Mouse (Mus musculus) right cerebral cortex, postnatal 25 days (tissue): ENCODE data around the gene Gnaq.
"Not testable (repeated sequence)": the region's sequence is repeated elsewhere in the genome, so short reads cannot be mapped to it uniquely, and the experiment has no call there.

ENCODE experiments used
- DNase-seq: peaks from one replicate; pipeline ENCODE4 v3.0.0; 2022

The Gnaq gene

DNA sequence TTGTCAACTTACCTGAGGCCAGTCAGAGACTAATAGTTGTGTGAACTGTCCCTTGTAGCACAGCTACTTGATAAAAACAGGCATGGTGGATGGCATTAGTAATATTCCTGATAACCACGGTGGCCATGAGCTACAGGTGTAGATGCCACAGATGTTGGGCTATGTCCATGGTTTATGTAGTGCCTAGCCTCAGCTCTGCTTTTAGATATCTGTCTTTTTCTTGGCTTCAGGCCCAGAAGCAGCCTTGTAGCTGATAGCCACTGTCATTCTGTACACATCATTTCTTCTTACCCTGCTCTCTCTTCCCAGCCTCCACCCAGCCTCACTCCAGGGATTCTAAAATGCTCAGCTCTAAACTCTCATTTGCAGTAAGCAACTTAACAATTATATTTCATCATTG, 128.3 kb downstream of the Gnaq start:
- DNase-seq, result no peak

- no peak for DNase-seq
Measured at GRCm38 (mm10) chr19:16261631-16262030, 129.0 kb downstream of the Gnaq start.

- no peak for DNase-seq
Measured at GRCm38 (mm10) chr19:16262340-16262739, 129.7 kb downstream of the Gnaq start.

DNA sequence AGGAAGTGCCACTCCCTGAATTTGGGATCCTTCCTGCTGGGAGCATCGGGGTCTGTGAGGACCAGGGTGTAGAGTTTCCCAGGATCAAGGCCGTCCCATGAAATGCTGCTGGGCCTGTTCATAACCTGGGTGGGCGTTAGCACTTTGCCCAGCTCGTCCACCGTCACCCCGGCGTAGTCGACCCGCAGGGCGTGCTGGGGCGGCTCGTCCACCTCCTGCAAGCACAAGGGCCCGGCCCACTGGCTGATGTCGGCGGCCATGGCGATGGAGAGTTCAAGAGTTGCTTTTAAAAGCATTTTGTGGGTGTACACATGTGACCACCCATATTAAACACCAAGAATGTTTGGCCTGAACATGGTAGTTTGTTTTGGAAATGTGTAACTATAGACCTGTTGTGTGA, 134.7 kb downstream of the Gnaq start:
- DNase-seq, result not testable (repeated sequence)

DNA sequence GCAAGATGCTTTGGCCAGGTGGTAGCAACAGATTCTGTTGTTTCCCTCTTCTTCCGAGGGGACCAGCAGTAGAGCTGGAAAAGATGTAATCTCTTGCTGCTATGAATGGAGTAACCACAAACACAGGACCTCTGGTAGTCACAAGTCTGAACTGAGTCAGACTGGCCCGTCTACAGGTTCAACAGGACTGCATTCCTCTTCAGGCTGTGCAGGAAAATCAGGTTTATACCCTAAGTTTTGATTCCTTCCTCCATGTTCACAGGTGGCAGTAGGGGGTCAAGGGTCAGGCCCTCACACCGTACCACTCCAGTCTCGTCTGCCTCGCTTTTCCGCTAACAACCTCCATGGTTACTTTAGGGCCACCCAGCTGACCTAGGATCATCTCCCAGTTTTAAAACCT, 137.6 kb downstream of the Gnaq start:
- no peak for DNase-seq

GRCm38 (mm10) chr19:16271002-16271401, 138.4 kb downstream of the Gnaq start:
- DNase-seq, result no peak

- DNase-seq, result no peak
Measured at GRCm38 (mm10) chr19:16273021-16273420, 140.4 kb downstream of the Gnaq start.

GRCm38 (mm10) chr19:16280231-16280630, 147.6 kb downstream of the Gnaq start:
- no peak for DNase-seq

DNA sequence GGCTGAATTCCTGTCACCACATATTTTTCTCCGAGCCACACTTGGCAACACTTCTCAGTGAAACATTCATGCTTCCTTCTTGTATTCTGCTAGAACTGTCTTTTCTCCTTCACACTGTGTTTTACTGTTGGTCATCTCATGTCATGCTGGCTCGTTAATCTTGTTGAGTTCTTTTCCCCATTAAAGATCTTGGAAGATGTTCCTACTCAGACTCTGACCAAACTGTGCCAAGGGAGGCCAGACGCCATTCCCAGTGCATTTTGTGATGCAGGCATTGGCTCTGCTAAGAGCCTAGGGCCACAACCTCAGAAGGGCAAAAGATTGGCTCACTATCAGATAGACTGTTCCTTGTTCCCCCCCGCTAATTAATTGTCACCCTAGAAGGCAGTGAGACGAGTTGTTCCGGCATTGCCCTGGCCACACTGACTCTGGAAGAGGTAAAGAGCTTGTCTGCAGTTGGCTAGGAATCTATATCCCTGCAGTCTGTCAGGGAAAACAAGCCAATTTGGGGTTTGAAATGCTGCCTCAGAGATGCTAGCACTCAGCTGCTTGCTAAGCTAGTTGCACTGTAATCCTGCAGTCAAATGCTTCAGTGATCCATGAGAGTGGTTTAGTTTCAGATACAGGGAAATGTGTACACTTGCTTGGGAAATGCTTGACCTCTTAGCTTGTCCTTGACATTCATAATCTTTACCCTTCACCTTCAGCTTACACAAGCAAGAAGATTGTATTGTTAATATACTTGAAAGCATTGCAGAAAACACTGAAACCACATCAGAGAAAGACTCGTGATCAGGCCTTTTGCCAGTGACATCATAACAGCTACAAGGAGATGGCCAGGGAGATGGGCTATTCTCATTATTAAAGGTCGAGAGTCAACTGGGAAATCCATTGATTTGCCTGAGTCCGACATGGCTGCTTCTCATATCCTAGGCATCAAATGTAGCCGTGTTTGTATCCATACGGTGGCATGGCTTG, 152.7 kb downstream of the Gnaq start:
- no peak for DNase-seq

DNA sequence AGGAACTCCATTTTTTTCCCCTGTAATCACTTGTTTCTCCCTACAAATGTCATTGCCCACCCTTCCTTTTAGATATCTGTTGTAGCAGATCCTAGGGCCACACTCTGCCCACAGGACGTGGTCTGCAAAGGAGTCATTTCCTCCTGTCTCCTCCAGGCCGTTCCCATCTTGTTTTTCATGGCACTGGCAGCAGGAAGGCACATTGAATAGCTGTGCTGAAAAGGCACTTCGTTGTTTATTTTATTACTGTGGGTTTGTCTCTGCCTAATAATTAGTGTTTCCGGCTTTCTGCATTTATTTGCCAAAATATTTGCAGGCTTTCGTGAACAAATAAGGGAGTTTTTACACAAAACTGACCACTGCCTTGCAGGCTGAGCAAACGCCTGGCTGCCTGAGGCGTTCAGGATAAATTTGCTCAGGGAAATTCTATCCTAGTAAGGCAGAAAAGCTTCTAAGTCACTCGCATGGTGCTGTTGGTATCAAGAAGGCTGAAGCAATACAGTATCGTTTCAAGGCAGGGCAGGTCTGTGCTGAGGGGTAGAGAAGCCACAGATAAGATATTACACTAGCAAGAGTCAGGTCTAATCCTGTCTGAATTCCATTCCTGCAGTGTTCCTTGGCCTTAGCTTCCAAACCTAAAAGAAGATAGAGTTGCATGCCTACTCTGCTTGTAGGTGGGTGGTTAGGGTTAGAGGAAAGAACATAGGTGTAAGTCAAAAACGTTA, 154.0 kb downstream of the Gnaq start:
- no peak for DNase-seq

GRCm38 (mm10) chr19:16287307-16287706, 154.7 kb downstream of the Gnaq start:
- no peak for DNase-seq

- DNase-seq, result no peak
Measured at GRCm38 (mm10) chr19:16287971-16288370, 155.3 kb downstream of the Gnaq start.

- DNase-seq, result no peak
Measured at GRCm38 (mm10) chr19:16291088-16291487, 158.5 kb downstream of the Gnaq start.

DNA sequence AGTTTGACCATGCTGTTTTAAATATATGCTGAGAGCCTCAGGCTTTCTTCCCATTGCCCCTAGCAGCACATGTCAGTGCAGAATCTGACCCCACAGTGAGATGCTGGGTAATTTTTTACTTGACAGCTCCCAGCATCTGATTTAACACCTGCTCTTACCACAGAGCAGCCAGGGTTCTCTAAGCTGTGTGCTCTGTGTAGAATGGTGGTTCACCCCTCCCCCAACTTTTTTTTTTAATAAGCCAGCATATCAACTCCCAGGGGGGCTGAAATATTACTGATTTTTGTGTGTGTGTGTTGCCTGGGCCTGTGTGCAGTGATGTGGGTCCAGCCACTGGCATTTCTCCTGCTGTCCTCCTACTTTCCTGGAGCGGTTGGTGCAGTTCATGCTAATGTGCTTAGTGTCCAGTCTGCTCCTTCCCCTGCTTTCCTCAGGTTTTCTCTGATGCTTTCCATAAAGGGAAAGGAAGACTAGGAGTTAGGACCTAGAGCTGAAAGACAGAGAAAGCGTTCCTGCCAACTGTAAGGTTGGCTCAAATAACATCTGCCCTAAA, 159.5 kb downstream of the Gnaq start:
- DNase-seq, result no peak

- no peak for DNase-seq
Measured at GRCm38 (mm10) chr19:16292978-16293377, 160.3 kb downstream of the Gnaq start.

DNA sequence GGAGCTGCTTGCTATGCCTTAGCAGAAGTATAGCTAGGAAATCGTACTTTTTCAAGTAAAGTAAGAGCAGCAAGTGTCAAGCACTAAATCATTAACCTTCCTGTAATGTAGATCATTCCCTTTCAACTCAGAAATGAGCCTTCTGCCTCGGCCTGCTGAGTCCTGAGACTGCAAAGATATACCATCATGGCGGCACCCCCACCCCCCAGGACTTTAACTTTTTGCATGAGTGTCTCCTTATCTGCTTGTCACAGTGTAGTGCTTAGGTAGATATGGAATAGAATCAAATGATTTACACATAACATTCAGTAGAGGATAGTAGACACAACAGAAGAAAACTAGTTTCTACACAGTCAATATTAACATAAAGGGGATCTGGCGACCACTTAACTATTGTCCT, 167.8 kb downstream of the Gnaq start:
- no peak for DNase-seq

DNA sequence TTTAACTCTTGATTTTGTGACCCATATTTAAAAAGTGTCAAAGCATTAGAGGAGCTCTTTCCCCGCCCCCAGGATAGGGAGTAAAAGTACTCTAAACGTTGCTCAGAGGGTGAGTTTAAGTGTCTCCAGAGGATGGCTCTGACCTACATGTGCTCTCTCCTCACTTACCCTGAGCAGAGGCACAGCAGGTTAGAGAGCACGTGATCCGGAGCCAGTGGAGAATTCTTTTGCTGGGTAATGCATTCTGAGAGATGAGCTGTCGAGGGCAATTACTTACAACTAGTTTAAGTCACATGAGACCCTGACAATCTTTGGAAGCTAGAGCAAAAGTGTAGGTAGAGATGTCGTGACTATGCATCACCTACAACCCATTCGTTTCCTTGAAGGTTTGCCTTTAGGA, 168.7 kb downstream of the Gnaq start:
- no peak for DNase-seq

GRCm38 (mm10) chr19:16309031-16309430, 176.4 kb downstream of the Gnaq start:
- DNase-seq, result no peak

GRCm38 (mm10) chr19:16314295-16314821, 181.7 kb downstream of the Gnaq start:
- DNase-seq, result no peak

DNA sequence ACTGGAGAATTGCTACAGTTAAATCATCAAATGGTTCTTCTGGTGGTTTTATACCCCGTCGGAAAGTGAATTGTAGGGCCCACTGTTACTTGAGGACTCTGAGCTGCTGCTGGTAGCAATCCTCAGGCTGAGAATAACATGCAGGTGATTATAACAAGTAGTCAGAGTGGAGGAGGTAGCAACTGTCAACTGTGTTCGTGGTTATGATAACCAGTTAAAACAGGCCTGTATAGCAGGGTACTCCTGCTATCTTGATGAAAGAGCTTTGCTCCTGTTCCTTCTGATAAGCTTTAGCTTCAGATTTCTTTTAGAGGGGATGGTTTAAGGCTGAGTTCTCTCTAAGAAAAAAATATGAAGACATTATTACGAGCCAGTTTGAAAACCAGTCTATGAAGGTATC, 182.9 kb downstream of the Gnaq start:
- no peak for DNase-seq

GRCm38 (mm10) chr19:16318128-16318811, 185.6 kb downstream of the Gnaq start:
- DNase-seq, result no peak

DNA sequence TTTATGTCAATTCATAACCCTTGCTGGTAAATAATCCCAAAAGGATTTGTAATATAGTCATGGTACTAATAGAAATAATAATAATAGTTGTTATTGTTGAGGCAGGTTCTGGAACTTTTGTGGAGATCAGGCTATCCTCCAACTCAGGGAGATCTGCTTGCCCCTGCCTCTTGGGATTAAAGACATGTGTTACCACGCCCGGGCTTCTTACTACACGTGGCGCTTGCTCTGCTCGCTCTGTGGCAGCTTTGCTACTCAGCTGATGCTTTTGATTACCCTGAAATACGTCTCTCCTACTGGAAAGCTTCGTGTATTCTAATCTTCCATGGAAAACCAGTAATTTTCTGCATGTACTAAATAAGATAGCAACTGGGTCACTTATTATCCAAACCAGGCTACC, 187.4 kb downstream of the Gnaq start:
- DNase-seq, result no peak

DNA sequence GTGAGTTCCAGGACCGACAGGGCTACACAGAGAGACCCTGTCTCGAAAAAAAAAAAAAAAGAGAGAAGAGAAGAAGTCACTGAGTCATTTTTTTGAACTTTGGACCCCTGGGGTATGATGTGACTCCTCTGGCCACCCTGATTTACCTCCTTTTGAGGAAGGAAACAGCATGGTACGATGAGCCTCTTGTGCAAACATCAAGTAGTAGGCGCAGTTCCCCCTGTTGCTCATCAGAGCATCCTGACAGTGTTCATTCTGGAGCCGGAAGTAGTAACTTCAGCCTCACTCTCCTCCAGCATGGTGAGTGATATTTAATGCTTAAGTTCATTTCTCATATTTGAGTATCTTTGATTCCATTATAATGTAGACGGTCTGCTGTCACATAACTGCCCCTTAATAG, 190.4 kb downstream of the Gnaq start:
- DNase-seq, result no peak
